Mouse (Mus musculus): ENCODE measurements around the gene Wscd2. TPM values are rescaled to one million over a fixed set of nuclear protein-coding genes. Genes with fewer than 3 reads are reported as not detected.

The Wscd2 gene
- polyA plus RNA-seq (2015; fragmentation: Nextera tagmentation; extraction: Ambion mirVana): 6.2 and 6.4 TPM in 2 replicates

DNA sequence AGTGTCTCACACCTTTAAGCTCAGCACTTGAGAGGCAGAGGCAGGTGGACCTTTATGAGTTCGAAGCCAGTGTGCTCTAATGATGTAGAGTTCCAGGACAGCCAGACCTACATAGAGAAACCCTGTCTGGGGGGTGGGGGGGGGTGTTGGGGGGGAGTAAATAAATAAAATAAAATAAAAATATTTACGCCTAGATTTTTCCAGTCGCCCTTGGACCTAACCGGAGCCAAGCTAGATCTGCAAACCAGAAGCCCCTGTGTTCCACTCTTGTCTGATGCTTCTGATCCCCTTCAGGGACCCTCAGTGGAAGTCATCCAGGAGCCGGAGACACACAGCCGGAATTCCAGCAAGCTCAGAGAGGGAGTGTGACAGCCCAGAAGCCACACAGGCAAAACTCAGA, at the start of gene Wscd2:
Gene Wscd2, plus strand, starts transcription at position 301 of the 400 bp plus-strand sequence.
- Histone ChIP-seq H3K27me3 (ENCODE audit: control insufficient read depth, insufficient read depth, low read length) (peaks cover 26% of the 10 kb centered on the region), H3K4me3 (replicated peaks; ENCODE audit: low read length) (peak within 1 kb of the TSS; percentile 49), H3K9ac (ENCODE audit: low read length) (peak within 1 kb of the TSS; percentile 80), H3K4me2 (ENCODE audit: low read depth, low read length) (peak within 1 kb of the TSS; percentile 53), H3K36me3 (ENCODE audit: control insufficient read depth, insufficient read depth, low read length) (no peaks in the 10 kb centered on the region), H3K9me3 (replicated peaks; ENCODE audit: control insufficient read depth, low read length) (no peaks in the 10 kb centered on the region), H3K27ac (ENCODE audit: low read length) (peak within 1 kb of the TSS; percentile 37), H3K4me1 (ENCODE audit: control insufficient read depth, insufficient read depth, low read length) (0 out of 2 replicates have a peak, but pooled peaks cover 7% of the 10 kb centered on the region)
- WGBS: 54% methylated on average over 6 of the region's 6 CpGs
- no peak for ATAC-seq (ENCODE audit: insufficient read depth, low FRiP score)

DNA sequence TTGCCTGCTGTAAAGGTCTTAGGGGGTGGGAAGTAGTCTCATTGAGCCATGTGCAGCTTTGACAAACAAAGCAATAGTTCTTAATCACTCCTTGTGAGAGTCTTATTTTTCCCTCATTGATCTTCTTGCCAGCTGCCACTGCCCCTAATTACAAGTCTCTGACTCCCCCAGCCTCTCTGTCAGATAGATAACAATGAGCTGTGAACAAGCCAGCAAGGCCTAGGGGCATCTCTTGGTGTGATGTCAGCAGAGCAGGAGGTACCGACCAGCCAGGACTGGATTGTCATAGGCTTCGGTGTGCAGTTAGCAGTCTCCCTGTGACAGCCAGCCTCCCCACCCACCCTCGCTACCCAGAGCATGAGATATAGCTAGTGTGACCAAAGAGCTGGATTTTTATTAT, 48.0 kb upstream of the Wscd2 start:
- no peaks in the 10 kb centered on the region for H3K27me3 ChIP-seq (ENCODE audit: control insufficient read depth, insufficient read depth, low read length)
- WGBS: 62% methylated on average over 3 of the region's 3 CpGs
- H3K4me1 ChIP-seq (ENCODE audit: control insufficient read depth, insufficient read depth, low read length): no peaks in the 10 kb centered on the region
- H3K27ac ChIP-seq (ENCODE audit: low read length): no peak overlapping the region
- H3K4me3 ChIP-seq (replicated peaks; ENCODE audit: low read length): no peak overlapping the region
- H3K4me2 ChIP-seq (ENCODE audit: low read depth, low read length): no peak overlapping the region
- no peak for ATAC-seq (ENCODE audit: insufficient read depth, low FRiP score)
- no peaks in the 10 kb centered on the region for H3K36me3 ChIP-seq (ENCODE audit: control insufficient read depth, insufficient read depth, low read length)
- H3K9ac ChIP-seq (ENCODE audit: low read length): no peak overlapping the region
- no peaks in the 10 kb centered on the region for H3K9me3 ChIP-seq (replicated peaks; ENCODE audit: control insufficient read depth, low read length)

GRCm38 (mm10) chr5:113448023-113448734, 42.0 kb upstream of the Wscd2 start:
- no peaks in the 10 kb centered on the region for H3K27me3 ChIP-seq (ENCODE audit: control insufficient read depth, insufficient read depth, low read length)
- H3K4me2 ChIP-seq (ENCODE audit: low read depth, low read length): no peak overlapping the region
- H3K4me3 ChIP-seq (replicated peaks; ENCODE audit: low read length): no peak overlapping the region
- no peaks in the 10 kb centered on the region for H3K4me1 ChIP-seq (ENCODE audit: control insufficient read depth, insufficient read depth, low read length)
- no peaks in the 10 kb centered on the region for H3K36me3 ChIP-seq (ENCODE audit: control insufficient read depth, insufficient read depth, low read length)
- ATAC-seq (ENCODE audit: insufficient read depth, low FRiP score): peak; percentile 50; the same call in 1 of the 2 replicates
- no peak overlapping the region for H3K9ac ChIP-seq (ENCODE audit: low read length)
- H3K27ac ChIP-seq (ENCODE audit: low read length): no peak overlapping the region
- no peaks in the 10 kb centered on the region for H3K9me3 ChIP-seq (replicated peaks; ENCODE audit: control insufficient read depth, low read length)
- WGBS: 48% methylated on average over 9 of the region's 9 CpGs

- Histone ChIP-seq H3K36me3 (ENCODE audit: control insufficient read depth, insufficient read depth, low read length) (no peaks in the 10 kb centered on the region), H3K27ac (ENCODE audit: low read length) (no peak overlapping the region), H3K4me1 (ENCODE audit: control insufficient read depth, insufficient read depth, low read length) (no peaks in the 10 kb centered on the region), H3K4me2 (ENCODE audit: low read depth, low read length) (no peak overlapping the region), H3K4me3 (replicated peaks; ENCODE audit: low read length) (no peak overlapping the region), H3K9me3 (replicated peaks; ENCODE audit: control insufficient read depth, low read length) (no peaks in the 10 kb centered on the region), H3K9ac (ENCODE audit: low read length) (no peak overlapping the region), H3K27me3 (ENCODE audit: control insufficient read depth, insufficient read depth, low read length) (no peaks in the 10 kb centered on the region)
- no peak for ATAC-seq (ENCODE audit: insufficient read depth, low FRiP score)
- WGBS: 67% methylated on average over 3 of the region's 3 CpGs
These were observed 40.8 kb upstream of the Wscd2 start for GRCm38 (mm10) chr5:113449336-113449735.

DNA sequence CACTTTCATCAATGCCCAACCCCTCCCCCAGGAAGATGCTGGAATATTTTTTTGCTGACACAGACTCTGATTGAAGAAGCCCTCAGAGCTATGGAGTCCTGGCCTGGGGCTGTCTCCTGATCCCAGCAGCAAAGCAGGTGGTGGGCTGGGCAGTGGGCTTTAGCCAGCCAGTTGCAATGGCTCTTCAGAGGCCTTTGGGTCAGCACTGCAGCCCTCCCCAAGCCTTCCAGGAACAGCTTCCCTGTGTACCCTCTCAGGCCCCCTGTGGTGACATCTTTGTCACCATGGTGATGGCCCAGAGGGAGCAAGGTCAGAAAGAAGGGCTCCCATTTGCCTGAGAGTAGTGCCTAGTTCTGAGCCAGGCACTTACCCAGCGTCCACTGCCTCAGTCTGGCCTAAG, 37.4 kb upstream of the Wscd2 start:
- no peaks in the 10 kb centered on the region for H3K36me3 ChIP-seq (ENCODE audit: control insufficient read depth, insufficient read depth, low read length)
- no peaks in the 10 kb centered on the region for H3K9me3 ChIP-seq (replicated peaks; ENCODE audit: control insufficient read depth, low read length)
- no peak overlapping the region for H3K9ac ChIP-seq (ENCODE audit: low read length)
- H3K27me3 ChIP-seq (ENCODE audit: control insufficient read depth, insufficient read depth, low read length): no peaks in the 10 kb centered on the region
- no peak for ATAC-seq (ENCODE audit: insufficient read depth, low FRiP score)
- no peak overlapping the region for H3K4me2 ChIP-seq (ENCODE audit: low read depth, low read length)
- no peak overlapping the region for H3K4me3 ChIP-seq (replicated peaks; ENCODE audit: low read length)
- 9% methylated on average over 1 of the region's 1 CpGs for WGBS
- no peaks in the 10 kb centered on the region for H3K4me1 ChIP-seq (ENCODE audit: control insufficient read depth, insufficient read depth, low read length)
- H3K27ac ChIP-seq (ENCODE audit: low read length): no peak overlapping the region

DNA sequence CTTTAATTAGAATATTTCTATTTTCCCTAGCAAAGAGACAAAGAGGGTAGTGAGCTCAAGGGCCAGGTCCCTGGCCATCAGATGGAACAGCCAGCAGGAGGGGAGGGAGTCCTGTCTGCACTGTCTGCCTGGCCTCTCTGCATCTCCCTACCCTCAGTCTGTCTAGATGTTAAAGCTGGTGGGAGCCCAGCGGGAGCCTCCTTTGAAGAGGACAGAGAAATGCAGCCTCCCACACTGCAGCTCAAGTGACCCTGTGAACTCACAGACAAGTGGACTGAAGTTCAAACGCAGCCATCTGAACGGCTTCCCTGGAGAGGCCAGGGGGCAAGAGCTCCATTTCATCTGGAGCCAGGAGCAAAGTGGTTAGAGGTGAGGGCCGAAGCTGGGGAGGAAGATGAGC, 36.8 kb upstream of the Wscd2 start:
- Histone ChIP-seq H3K4me2 (ENCODE audit: low read depth, low read length) (no peak overlapping the region), H3K27me3 (ENCODE audit: control insufficient read depth, insufficient read depth, low read length) (no peaks in the 10 kb centered on the region), H3K4me1 (ENCODE audit: control insufficient read depth, insufficient read depth, low read length) (no peaks in the 10 kb centered on the region), H3K36me3 (ENCODE audit: control insufficient read depth, insufficient read depth, low read length) (no peaks in the 10 kb centered on the region), H3K9ac (ENCODE audit: low read length) (no peak overlapping the region), H3K4me3 (replicated peaks; ENCODE audit: low read length) (no peak overlapping the region), H3K27ac (ENCODE audit: low read length) (no peak overlapping the region), H3K9me3 (replicated peaks; ENCODE audit: control insufficient read depth, low read length) (no peaks in the 10 kb centered on the region)
- ATAC-seq (ENCODE audit: insufficient read depth, low FRiP score): no peak
- 8% methylated on average over 4 of the region's 4 CpGs for WGBS

DNA sequence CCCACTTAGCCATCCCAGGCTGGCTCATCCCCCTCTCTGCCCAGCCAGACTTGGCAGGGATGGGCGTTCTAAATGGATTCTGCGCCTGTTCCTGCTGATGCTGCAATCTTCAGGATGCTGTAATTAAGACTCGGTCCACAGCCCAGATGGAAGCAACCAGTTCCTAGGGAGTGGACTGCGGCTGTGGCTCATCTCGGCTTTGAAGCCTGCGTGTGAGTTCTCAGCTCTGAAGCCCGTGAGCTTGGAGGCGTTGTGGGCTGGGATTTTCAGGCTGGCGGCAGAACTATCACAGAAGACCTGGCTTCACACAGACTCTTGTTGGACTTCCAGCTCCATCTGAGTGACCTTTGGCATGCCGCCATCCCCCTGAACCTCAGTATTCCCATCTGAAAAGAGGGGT, 34.1 kb upstream of the Wscd2 start:
- Histone ChIP-seq H3K4me1 (ENCODE audit: control insufficient read depth, insufficient read depth, low read length) (no peaks in the 10 kb centered on the region), H3K27me3 (ENCODE audit: control insufficient read depth, insufficient read depth, low read length) (peaks cover 5% of the 10 kb centered on the region), H3K27ac (ENCODE audit: low read length) (no peak overlapping the region), H3K9me3 (replicated peaks; ENCODE audit: control insufficient read depth, low read length) (no peaks in the 10 kb centered on the region), H3K4me2 (ENCODE audit: low read depth, low read length) (no peak overlapping the region), H3K36me3 (ENCODE audit: control insufficient read depth, insufficient read depth, low read length) (no peaks in the 10 kb centered on the region), H3K4me3 (replicated peaks; ENCODE audit: low read length) (no peak overlapping the region), H3K9ac (ENCODE audit: low read length) (no peak overlapping the region)
- ATAC-seq (ENCODE audit: insufficient read depth, low FRiP score): no peak
- WGBS: 80% methylated on average over 10 of the region's 10 CpGs

DNA sequence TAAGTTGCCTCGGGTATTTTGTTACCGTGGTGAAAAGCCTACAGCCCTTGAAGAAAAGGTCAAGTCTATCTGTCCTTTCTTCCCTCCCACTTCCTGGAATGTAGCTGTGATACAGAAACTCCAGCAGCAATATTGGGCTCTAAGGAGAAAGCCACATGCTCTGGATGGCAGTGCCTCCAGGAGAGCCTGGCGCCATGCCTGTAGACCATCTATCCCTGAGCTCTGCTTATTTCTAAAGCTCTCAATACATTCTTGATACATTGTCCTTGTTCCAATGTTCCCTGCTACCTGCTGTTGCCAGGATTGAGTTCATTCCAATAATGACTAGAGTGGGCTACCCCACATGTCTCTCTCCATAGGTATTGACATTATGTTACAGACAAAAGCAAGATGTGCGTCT, 33.4 kb upstream of the Wscd2 start:
- H3K27me3 ChIP-seq (ENCODE audit: control insufficient read depth, insufficient read depth, low read length): peaks cover 10% of the 10 kb centered on the region
- WGBS: 86% methylated on average over 4 of the region's 4 CpGs
- no peaks in the 10 kb centered on the region for H3K36me3 ChIP-seq (ENCODE audit: control insufficient read depth, insufficient read depth, low read length)
- H3K4me3 ChIP-seq (replicated peaks; ENCODE audit: low read length): no peak overlapping the region
- H3K4me2 ChIP-seq (ENCODE audit: low read depth, low read length): no peak overlapping the region
- H3K9ac ChIP-seq (ENCODE audit: low read length): no peak overlapping the region
- no peaks in the 10 kb centered on the region for H3K9me3 ChIP-seq (replicated peaks; ENCODE audit: control insufficient read depth, low read length)
- no peak for ATAC-seq (ENCODE audit: insufficient read depth, low FRiP score)
- H3K4me1 ChIP-seq (ENCODE audit: control insufficient read depth, insufficient read depth, low read length): 0 out of 2 replicates have a peak, but pooled peaks cover 5% of the 10 kb centered on the region
- no peak overlapping the region for H3K27ac ChIP-seq (ENCODE audit: low read length)

- no peaks in the 10 kb centered on the region for H3K9me3 ChIP-seq (replicated peaks; ENCODE audit: control insufficient read depth, low read length)
- no peaks in the 10 kb centered on the region for H3K36me3 ChIP-seq (ENCODE audit: control insufficient read depth, insufficient read depth, low read length)
- 77% methylated on average over 6 of the region's 6 CpGs for WGBS
- H3K4me2 ChIP-seq (ENCODE audit: low read depth, low read length): no peak overlapping the region
- H3K4me3 ChIP-seq (replicated peaks; ENCODE audit: low read length): no peak overlapping the region
- peaks cover 12% of the 10 kb centered on the region for H3K27me3 ChIP-seq (ENCODE audit: control insufficient read depth, insufficient read depth, low read length)
- no peak overlapping the region for H3K9ac ChIP-seq (ENCODE audit: low read length)
- no peak for ATAC-seq (ENCODE audit: insufficient read depth, low FRiP score)
- H3K27ac ChIP-seq (ENCODE audit: low read length): no peak overlapping the region
- H3K4me1 ChIP-seq (ENCODE audit: control insufficient read depth, insufficient read depth, low read length): 0 out of 2 replicates have a peak, but pooled peaks cover 5% of the 10 kb centered on the region
These were observed 32.9 kb upstream of the Wscd2 start for GRCm38 (mm10) chr5:113457260-113457659.

Measured in stomach, embryonic 16.5 days (tissue).